Mouse (Mus musculus) urinary bladder, postnatal 10 days (tissue): ENCODE measurements around the gene Mtch1.
"Not testable (repeated sequence)": the region's sequence is repeated elsewhere in the genome, so short reads cannot be mapped to it uniquely, and the experiment has no call there.

Experiments used
- DNase-seq: peaks from one replicate; pipeline ENCODE4 v3.0.0; 2022; ENCODE audit warnings: low spot score

Mtch1 gene

DNA sequence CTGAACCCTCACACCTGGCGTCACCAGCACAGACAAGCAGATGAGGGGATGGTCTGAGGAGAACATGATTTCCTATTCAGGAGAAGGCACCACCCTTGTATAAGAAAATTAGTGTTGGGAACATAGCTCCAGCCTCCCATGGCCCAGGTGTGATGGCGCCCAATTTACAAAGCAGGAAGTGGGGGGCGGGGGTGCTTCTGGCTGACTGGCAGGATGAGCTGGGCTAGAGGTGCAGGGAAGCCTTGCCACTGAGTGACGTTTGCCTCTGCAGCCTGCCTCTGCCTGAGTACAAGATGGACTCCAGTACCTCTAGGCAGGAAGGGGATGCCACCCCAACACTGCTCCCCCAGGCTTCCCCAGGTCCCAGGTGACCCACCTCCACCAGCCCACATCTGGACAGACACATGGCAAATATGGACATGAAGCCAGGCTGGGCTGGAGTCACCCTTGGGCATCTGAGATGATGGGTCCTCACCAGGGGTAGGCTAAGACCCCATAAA lies 15.5 kb downstream of the Mtch1 start:
- no peak for DNase-seq

- DNase-seq: no peak
Measured at GRCm38 (mm10) chr17:29330671-29331410, 16.9 kb downstream of the Mtch1 start.

GRCm38 (mm10) chr17:29330221-29330620 lies 17.5 kb downstream of the Mtch1 start:
- no peak for DNase-seq

DNA sequence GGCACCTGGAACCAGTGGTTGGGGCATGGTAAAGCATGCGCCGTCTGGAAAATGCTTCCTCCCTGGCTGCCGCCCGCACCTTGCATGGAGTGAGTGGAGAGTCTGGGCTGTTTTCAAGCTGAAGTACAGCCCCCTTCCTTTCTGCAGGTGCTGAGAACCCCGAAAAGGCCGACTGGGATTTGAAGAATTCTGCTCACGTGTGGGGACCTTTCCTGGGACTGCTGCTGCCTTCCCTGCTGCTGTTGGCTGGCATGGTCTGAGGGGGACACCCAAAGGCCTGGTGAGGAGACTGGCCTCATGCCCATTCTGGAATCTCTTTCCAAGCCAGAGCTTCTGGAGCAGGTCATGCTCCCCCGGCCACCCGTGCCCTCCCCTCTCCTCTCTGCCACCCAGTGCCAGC lies 20.0 kb downstream of the Mtch1 start:
- DNase-seq: no peak

DNA sequence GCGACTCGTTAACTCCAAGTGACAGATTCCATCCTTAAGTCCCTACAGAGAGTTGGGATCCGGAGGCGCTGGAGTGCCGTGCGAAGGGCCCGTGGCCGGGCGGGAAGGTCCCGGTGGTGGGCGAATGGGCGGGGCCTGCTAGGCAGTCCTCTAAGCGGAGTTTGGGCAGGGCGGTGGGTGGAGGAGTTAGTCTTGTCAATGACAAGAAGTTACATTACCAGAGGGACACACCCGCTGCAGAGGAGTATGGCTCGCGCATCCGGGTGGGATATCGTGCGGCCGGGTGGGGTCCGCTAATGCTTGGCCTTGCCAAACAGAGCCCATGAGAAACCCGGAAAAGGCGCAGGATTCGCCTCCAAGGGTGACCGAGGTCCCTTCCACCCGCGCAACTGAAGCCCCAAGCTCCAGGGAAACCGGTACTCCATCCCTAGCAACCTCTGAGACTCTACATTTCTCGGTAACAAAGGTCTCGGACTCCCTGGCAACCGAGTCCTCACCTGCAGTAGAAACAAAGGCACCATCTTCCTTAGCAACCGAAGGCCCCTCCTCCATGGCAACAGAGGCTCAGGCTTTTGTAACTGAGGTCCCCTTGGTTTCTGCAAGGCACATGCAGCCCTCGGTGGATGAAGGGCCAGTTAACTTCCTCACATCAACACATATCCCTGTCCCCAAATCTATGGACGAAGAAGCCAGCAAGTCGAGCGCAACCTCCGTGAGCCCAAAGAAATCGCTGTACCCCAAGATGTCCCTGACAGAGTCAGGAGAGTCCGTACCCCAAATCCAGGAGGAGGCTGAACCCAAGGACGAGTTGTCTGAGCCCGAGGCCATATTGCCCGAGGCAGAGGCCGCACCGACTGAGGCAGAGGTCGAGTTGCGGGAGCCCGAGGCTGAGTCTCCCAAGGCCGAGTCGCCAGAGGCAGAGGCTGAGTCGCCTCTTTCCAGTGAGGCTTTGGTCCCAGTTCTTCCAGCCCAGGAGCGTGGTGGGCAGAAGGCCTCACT lies 20.9 kb downstream of the Mtch1 start:
- DNase-seq: no peak

DNA sequence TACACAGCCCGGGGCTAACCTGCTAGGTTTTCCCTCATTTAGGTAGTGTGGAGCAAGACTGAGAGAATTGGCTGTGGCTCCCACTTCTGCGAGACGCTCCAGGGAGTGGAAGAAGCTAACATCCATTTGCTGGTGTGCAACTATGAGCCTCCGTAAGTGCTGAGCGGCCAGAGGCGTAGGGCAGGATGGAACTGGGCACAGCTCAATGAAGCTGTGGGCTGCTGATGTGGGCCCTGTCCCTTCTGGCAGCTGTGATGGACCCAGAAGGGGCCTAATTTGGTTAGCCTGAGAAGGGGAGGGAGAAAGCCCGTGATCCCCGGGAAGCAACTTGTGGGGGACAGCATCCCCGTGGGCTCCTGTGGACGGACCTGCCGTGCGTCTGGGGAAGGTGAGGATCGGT lies 21.9 kb downstream of the Mtch1 start:
- DNase-seq: no peak

DNA sequence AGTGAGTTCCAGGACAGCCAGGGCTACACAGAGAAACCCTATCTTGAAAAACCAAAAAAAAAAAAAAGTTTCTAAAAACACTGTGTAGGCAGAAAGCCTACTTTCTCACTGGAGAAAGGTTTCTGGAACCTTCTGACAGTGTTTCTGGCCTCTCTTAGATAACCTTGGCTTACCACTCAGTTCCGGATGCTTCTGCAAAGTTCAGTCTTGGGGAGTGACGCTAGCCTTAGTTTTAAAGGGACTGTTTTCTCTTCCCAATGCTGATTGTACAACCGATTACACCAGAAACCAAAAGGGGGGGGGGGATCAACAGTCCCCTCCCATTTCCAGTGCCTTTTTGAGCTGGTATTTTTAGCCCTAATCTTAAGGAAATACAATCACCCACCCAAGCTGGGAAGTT lies 24.1 kb downstream of the Mtch1 start:
- no peak for DNase-seq

GRCm38 (mm10) chr17:29322603-29322962 lies 25.2 kb downstream of the Mtch1 start:
- no peak for DNase-seq

DNA sequence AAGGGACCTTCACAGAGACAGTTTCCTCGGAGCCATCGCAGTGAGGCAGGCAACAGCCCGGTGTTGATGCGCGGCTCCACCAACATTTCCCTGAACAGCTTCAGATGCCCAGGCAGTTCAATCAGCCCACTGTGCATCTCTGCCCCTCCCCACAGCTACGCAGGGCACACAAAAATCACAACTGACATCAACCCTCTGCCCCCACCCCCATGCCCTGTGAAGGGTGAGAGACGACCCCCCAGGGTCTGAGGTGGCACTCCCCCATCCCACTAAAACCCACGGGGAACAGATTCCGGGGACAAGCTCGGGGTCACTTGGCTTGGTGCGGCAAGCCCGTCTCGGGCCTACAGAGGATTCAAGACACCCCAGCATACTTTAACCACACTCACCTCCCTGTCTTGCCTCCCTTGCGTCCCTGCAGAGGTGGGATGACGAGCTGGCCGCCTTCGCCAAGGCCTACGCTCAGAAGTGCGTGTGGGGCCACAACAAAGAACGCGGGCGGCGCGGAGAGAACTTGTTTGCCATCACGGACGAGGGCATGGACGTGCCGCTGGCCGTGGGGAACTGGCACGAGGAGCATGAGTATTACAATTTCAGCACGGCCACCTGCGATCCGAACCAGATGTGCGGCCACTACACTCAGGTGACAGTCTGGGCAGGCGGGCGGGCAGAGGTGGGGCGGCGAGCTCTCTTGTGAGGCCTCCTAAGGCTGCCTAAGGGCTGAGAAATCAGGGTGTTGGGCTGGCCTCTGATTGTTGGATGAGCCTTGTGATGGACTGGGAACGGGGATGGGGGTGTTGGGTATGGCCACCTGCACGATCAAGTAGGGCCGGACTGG lies 25.8 kb downstream of the Mtch1 start:
- no peak for DNase-seq

DNA sequence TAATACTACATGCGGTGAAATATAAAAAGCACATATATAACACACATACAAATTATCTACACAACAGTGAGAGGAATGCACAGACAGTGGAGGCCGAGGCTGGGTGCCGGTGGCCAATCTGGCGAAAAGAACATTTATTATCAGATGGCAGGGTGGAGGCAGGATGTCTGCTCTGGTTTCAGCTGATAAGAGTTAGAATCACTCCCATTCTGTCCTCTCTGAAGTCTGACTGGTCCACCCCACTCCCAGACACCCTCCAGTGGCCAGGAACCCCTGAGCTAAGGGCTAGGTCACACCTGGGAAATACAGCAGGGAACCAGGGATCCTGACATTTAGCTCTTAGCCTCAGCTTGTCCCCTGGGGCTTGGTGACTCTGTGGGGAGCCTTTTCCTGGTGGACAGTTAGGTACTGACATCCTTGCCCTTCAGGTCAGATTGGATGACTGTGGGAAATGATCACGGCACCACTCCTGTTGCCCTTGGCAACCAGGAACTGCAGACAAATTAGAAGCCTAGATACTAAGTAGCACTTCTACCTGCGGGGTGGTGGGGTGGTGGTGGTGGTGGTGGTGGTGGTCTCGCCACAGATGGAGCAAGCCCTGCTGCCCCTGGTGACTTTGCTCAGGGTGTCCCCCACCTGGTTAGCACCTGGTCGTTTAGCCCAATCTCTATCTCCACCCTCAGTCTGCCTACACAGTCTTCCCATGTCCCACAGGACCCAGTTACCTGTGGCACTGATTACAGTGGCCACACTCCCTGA lies 27.7 kb downstream of the Mtch1 start:
- no peak for DNase-seq

- no peak for DNase-seq
Measured at GRCm38 (mm10) chr17:29319476-29319875, 28.3 kb downstream of the Mtch1 start.

DNA sequence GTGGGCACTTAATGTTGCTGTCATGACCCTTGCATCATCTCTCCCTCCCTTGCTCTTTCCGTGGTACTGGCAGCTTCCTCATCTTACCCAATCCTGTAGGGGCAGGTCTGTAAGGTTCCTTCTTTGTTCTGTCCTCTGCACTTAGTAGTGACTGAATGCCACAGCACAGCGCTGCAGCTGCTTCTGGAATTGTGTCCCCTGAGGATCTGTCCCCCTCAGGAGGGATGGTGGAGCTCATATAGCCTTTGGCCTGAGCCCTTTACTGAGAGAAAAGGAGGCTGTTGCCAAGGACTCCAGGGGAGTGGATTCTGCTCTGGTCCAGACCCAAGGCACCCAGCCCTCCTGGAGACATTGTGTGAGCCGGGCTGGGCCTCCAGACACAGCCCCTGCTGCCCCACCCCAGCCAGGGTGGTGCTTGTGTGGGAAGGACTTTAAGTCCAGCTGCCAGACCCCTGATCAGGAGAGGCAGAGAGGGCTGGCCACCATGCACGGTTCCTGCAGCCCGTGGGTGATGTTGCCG lies 28.9 kb downstream of the Mtch1 start:
- no peak for DNase-seq

GRCm38 (mm10) chr17:29317380-29317779 lies 30.4 kb downstream of the Mtch1 start, which contains the start of gene Pi16:
Pi16 (plus strand) TSS chr17:29317680.
- not testable (repeated sequence) for DNase-seq

DNA sequence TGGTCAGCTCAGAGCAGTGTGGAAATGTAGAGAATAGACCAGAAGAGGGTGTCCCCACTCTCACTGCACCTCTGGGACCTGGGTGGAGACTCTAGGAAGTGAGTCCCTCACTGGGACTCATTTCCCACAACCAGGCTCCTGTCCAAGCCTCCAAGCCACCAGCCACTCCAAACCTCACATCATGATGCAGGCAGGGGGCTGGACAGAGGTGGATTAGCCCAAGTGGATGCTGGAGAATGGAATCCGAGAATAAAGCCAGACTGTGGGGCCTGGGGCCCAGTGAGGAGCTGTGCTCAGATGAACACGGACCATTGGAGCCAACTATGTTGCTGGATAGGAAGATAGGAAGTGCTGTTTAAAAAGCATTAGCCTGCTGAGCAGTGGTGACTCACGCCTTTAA lies 30.8 kb downstream of the Mtch1 start:
- DNase-seq: no peak

GRCm38 (mm10) chr17:29315672-29316465 lies 31.9 kb downstream of the Mtch1 start:
- no peak for DNase-seq

- DNase-seq: no peak
Measured at GRCm38 (mm10) chr17:29313300-29313699, 34.4 kb downstream of the Mtch1 start.

- no peak for DNase-seq
Measured at GRCm38 (mm10) chr17:29312082-29312481, 35.7 kb downstream of the Mtch1 start.

DNA sequence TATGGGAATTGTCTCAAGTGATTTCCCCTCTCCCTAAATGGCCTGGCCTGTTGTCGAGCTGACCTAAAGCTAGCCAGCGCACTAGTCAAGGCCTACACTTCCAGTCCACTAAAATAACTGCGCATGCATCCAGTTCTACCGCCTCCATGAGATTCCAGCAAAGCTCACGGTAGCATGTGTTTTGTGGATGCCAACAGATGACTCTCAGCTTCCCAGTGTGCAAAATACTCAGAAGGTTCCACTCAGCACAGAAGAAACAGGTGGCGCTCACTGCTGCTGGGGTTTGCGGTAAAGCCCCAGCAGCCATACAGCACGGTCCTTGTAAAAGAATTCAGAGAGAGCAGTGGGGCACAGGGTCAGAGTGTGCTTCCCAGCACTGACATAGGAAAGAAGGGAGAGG lies 36.1 kb downstream of the Mtch1 start:
- no peak for DNase-seq

DNA sequence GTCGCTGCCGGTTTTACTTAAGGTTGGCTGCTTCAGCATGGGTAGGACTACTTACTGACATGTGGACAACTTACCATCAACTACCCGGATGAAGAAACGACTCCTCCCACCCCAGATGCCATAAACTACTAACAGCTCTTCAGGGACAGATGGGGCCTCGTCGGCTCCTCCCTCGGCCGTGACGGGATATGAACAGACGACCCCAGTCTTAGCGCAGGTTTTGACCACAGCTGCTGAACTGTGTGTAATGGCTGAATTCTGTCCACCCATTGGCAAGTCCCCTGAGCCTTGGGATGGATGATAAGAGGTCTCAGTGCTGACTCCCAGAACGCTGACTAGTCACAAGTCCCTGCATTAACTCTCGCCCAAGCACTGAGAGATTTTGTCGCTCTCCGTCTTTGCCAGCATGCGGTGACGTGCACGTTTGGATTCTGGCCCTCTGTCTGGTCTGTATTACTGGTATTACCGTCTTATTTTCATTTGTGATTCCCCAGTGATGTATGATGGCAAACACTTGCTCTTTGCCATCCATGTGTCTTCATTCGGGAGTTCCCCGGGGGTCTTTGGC lies 37.6 kb downstream of the Mtch1 start:
- DNase-seq: no peak

DNA sequence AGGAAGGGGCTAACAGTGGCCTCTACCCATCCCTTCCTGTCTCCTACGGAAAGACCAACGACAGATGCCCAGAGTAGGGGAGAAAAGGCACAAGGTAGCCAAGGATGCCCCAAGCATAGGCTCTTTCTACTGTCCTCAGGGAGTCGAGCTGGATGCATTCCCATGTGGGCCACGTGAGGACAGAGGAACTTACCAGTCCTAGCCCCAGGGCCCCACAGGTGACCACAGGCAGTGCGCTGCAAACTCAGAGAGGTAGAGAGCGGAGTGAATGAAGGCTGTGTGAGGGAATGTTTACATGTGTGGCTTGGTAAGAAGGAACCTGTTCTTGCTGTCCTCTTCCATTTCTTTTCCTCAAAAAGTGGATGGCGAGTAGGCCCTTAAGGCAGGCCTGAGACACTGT lies 41.9 kb downstream of the Mtch1 start:
- DNase-seq: no peak
